Comparison of ENCODE assay signal across 27 mouse cellular contexts in the genomic region with DNA sequence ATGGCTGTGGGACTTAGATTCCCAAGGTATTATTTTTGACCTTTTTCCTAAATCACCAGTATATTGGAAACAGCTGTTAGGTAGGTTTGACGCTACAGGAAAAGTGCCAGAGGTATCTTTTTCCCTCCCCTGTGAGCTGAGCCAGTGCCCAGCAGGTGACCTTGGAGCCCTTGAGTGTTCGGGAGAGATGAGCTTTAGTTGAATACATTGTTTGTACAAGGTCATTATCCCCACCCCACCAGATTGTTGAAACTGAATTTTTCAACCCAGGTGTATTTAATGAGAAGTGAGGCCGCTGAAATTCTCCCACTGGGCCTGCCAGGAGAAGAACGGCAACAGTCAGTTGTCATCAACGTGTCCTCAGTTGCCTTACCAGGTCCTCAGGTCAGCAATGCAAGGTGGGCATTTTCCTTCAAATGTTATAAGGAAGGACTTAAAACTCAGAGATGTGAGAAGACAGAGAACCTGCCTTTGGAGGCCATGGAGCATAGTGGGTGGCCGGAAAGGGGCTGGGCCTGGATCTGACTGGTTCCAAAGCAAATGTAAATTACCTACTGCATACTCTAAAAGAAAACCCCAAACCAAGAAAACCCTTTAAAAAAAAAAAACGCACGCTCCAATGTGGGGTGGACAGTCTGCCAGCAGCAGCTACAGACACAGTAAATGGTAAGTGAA.
DNase-seq lines count a peak whose midpoint lies in the region; ATAC-seq and TF ChIP-seq lines count a peak whose summit lies in the region.
"Had no signal": no experiment of that assay in that cellular context is flagged by ENCODE, and none has a peak within 500 bp of the region (broad histone marks: within the 10 kb centered on the region; RNA-seq: fewer than 3 reads in every experiment).

No protein-coding gene starts in this region.

- H3K4me1 ChIP-seq in stomach, embryonic 16.5 days (ENCODE audit: control insufficient read depth, insufficient read depth, low read length): no peaks in the 10 kb centered on the region
- H3K4me1 ChIP-seq in stomach, postnatal 0 days (replicated peaks; ENCODE audit: control insufficient read depth, insufficient read depth): no peaks in the 10 kb centered on the region
- H3K4me1 ChIP-seq in limb, embryonic 11.5 days (ENCODE audit: control insufficient read depth, insufficient read depth, low read length): peaks cover 14% of the 10 kb centered on the region
- H3K4me1 ChIP-seq: heart, embryonic 13.5 days; hindbrain, embryonic 13.5 days; lung, embryonic 15.5 days; midbrain, embryonic 15.5 days; neural tube, embryonic 13.5 days; stomach, embryonic 15.5 days had no signal

- H3K27me3 ChIP-seq in stomach, embryonic 16.5 days (ENCODE audit: control insufficient read depth, insufficient read depth, low read length): no peaks in the 10 kb centered on the region
- H3K27me3 ChIP-seq in stomach, postnatal 0 days (ENCODE audit: control insufficient read depth, insufficient read depth, low read length): no peaks in the 10 kb centered on the region
- no peaks in the 10 kb centered on the region for H3K27me3 ChIP-seq in limb, embryonic 11.5 days (ENCODE audit: control insufficient read depth, insufficient read depth, low read length)
- H3K27me3 ChIP-seq: heart, embryonic 13.5 days; hindbrain, embryonic 13.5 days; lung, embryonic 15.5 days; midbrain, embryonic 15.5 days; neural tube, embryonic 13.5 days; stomach, embryonic 15.5 days had no signal

- H3K9ac ChIP-seq in stomach, embryonic 16.5 days (ENCODE audit: low read length): no peak overlapping the region
- H3K9ac ChIP-seq in stomach, postnatal 0 days (ENCODE audit: low read length): no peak overlapping the region
- H3K9ac ChIP-seq in limb, embryonic 11.5 days (ENCODE audit: low read length): no peak overlapping the region
- H3K9ac ChIP-seq: heart, embryonic 13.5 days; hindbrain, embryonic 13.5 days; liver, embryonic 14.5 days; lung, embryonic 15.5 days; midbrain, embryonic 15.5 days; neural tube, embryonic 13.5 days; stomach, embryonic 15.5 days had no signal

- no peak for ATAC-seq in stomach, embryonic 16.5 days (ENCODE audit: insufficient read depth, low FRiP score)
- no peak for ATAC-seq in stomach, postnatal 0 days (ENCODE audit: low FRiP score, low TSS enrichment)
- ATAC-seq in limb, embryonic 11.5 days (ENCODE audit: insufficient number of reproducible peaks, low FRiP score, low TSS enrichment, low read depth): no peak
- ATAC-seq: forebrain, embryonic 16.5 days; inflammation-experienced regulatory T-cells, adult 6 months; midbrain, embryonic 15.5 days had no signal

- H3K36me3 ChIP-seq in stomach, embryonic 16.5 days (ENCODE audit: control insufficient read depth, insufficient read depth, low read length): no peaks in the 10 kb centered on the region
- no peaks in the 10 kb centered on the region for H3K36me3 ChIP-seq in stomach, postnatal 0 days (ENCODE audit: control insufficient read depth, insufficient read depth, low read length)
- no peaks in the 10 kb centered on the region for H3K36me3 ChIP-seq in limb, embryonic 11.5 days (ENCODE audit: control insufficient read depth, insufficient read depth, low read length)
- H3K36me3 ChIP-seq: heart, embryonic 13.5 days; hindbrain, embryonic 13.5 days; lung, embryonic 15.5 days; midbrain, embryonic 15.5 days; neural tube, embryonic 13.5 days; stomach, embryonic 15.5 days had no signal

- no peak overlapping the region for H3K4me2 ChIP-seq in stomach, embryonic 16.5 days (ENCODE audit: low read depth, low read length)
- H3K4me2 ChIP-seq in stomach, postnatal 0 days (replicated peaks; ENCODE audit: low read depth): no peak overlapping the region
- no peak overlapping the region for H3K4me2 ChIP-seq in limb, embryonic 11.5 days (ENCODE audit: low read depth, severe bottlenecking)
- H3K4me2 ChIP-seq: heart, embryonic 13.5 days; hindbrain, embryonic 13.5 days; lung, embryonic 15.5 days; midbrain, embryonic 15.5 days; neural tube, embryonic 13.5 days; stomach, embryonic 15.5 days had no signal

- peak overlapping the region; percentile 54; the same call in 1 of the 2 replicates for H3K27ac ChIP-seq in stomach, embryonic 16.5 days (ENCODE audit: low read length)
- no peak overlapping the region for H3K27ac ChIP-seq in stomach, postnatal 0 days (replicated peaks)
- H3K27ac ChIP-seq in limb, embryonic 11.5 days (replicated peaks; ENCODE audit: low read depth, low read length): peak overlapping the region; percentile 65; the same call in 1 of the 2 replicates
- H3K27ac ChIP-seq: heart, adult 2 months; heart, embryonic 13.5 days; hindbrain, embryonic 13.5 days; left cerebral cortex, adult 2 months; liver, embryonic 14.5 days; lung, embryonic 15.5 days; midbrain, embryonic 15.5 days; neural tube, embryonic 13.5 days had no signal

- WGBS in stomach, embryonic 16.5 days: 59% methylated on average over 8 of the region's 8 CpGs
- WGBS in stomach, postnatal 0 days: 67% methylated on average over 8 of the region's 8 CpGs
- WGBS in limb, embryonic 11.5 days: 39% methylated on average over 8 of the region's 8 CpGs

- no peak for TF ChIP-seq CTCF in stomach, postnatal 0 days (IDR thresholded peaks at IDR 0.05; ENCODE audit: low read depth)

- no peak for TF ChIP-seq EP300 in stomach, postnatal 0 days (optimal IDR thresholded peaks at IDR 0.05)

- no peak for DNase-seq in stomach, postnatal 0 days (ENCODE audit: low spot score)
- DNase-seq in ZHBTc4 (ENCODE audit: low read depth, low spot score): peak; percentile 51
- peak; percentile 36 for DNase-seq in limb, embryonic 11.5 days (ENCODE audit: low spot score)
- no peak for DNase-seq in adrenal gland, adult 18-20 months (ENCODE audit: low spot score in 2 of 2)
- DNase-seq in natural killer cell, adult 2 months (ENCODE audit: low spot score in 2 of 2): no peak
- no peak for DNase-seq in spleen, adult 18-20 months
- DNase-seq: adrenal gland, postnatal 36 days; B cell, adult 2 months; cerebellum, postnatal 10 days; gastrocnemius, postnatal 25 days; heart, adult 2 months; heart, postnatal 14 days; kidney, adult 8-10 months; left cerebral cortex, postnatal 4 days; lung, postnatal 36 days; retina, postnatal 1 day had no signal

- no peak overlapping the region for H3K4me3 ChIP-seq in stomach, embryonic 16.5 days (replicated peaks; ENCODE audit: low read length)
- no peak overlapping the region for H3K4me3 ChIP-seq in stomach, postnatal 0 days (ENCODE audit: low read depth, low read length)
- no peak overlapping the region for H3K4me3 ChIP-seq in limb, embryonic 11.5 days (ENCODE audit: low read depth, low read length)
- H3K4me3 ChIP-seq: heart, adult 2 months; heart, embryonic 13.5 days; hindbrain, embryonic 13.5 days; left cerebral cortex, adult 2 months; lung, embryonic 15.5 days; midbrain, embryonic 15.5 days; neural tube, embryonic 13.5 days; stomach, embryonic 15.5 days had no signal

- H3K9me3 ChIP-seq in stomach, embryonic 16.5 days (replicated peaks; ENCODE audit: control insufficient read depth, low read length): no peaks in the 10 kb centered on the region
- H3K9me3 ChIP-seq in stomach, postnatal 0 days (ENCODE audit: control insufficient read depth, low read length): no peaks in the 10 kb centered on the region
- no peaks in the 10 kb centered on the region for H3K9me3 ChIP-seq in limb, embryonic 11.5 days (ENCODE audit: control insufficient read depth, low read length)
- H3K9me3 ChIP-seq: heart, embryonic 13.5 days; hindbrain, embryonic 13.5 days; lung, embryonic 15.5 days; midbrain, embryonic 15.5 days; neural tube, embryonic 13.5 days; stomach, embryonic 15.5 days had no signal

Comparison
In these comparisons a context has a peak if more than half of its experiments do, and no peak if none do; other contexts are left out.
1. DNase-seq: peak in ZHBTc4 (single experiment) and limb, embryonic 11.5 days (single experiment); none in stomach, postnatal 0 days (single experiment), adrenal gland, adult 18-20 months (0 of 2), natural killer cell, adult 2 months (0 of 2) and spleen, adult 18-20 months (0 of 2).